Mouse (Mus musculus) lung, postnatal 4 days (tissue): ENCODE results near the gene Gm17190.
A peak's percentile ranks its signal among the peaks of the same experiment; 100 is the strongest.
"Not testable (repeated sequence)": the region's sequence is repeated elsewhere in the genome, so short reads cannot be mapped to it uniquely, and the experiment has no call there.

ENCODE experiments used
- DNase-seq, 2 experiments: peaks; one replicate each; pipeline ENCODE4 v3.0.0; 2021

The Gm17190 gene

GRCm38 (mm10) chr13:96081754-96082153 is at the start of gene Gm17190:
Gene Gm17190, plus strand, starts transcription at chr13:96082054.
- DNase-seq: not testable (repeated sequence)

GRCm38 (mm10) chr13:96039536-96039935 is 42.3 kb upstream of the Gm17190 start:
- no peak for DNase-seq

GRCm38 (mm10) chr13:96040275-96041042 is 41.4 kb upstream of the Gm17190 start:
- DNase-seq: peak; percentile 22 to 55

- DNase-seq: no peak
These were observed 36.5 kb upstream of the Gm17190 start for GRCm38 (mm10) chr13:96045396-96045795.

GRCm38 (mm10) chr13:96052755-96053154 is 29.1 kb upstream of the Gm17190 start:
- no peak for DNase-seq

- peak in 1 of 2 experiments; percentile 25 for DNase-seq
These were observed 8.3 kb upstream of the Gm17190 start for GRCm38 (mm10) chr13:96073555-96073954.

GRCm38 (mm10) chr13:96081276-96081675 is 578 bp upstream of the Gm17190 start, which contains the start of gene Gm20075:
Gene Gm20075, minus strand, starts transcription at chr13:96081376.
- DNase-seq: not testable (repeated sequence)

GRCm38 (mm10) chr13:96085581-96086302 is 3.9 kb downstream of the Gm17190 start:
- DNase-seq: no peak

GRCm38 (mm10) chr13:96090929-96091328 is 9.1 kb downstream of the Gm17190 start:
- DNase-seq: no peak

GRCm38 (mm10) chr13:96106367-96106766 is 24.5 kb downstream of the Gm17190 start:
- DNase-seq: no peak

- DNase-seq: no peak
These were observed 28.9 kb downstream of the Gm17190 start for GRCm38 (mm10) chr13:96110767-96111166.

GRCm38 (mm10) chr13:96112711-96113110 is 30.9 kb downstream of the Gm17190 start:
- DNase-seq: no peak

- DNase-seq: no peak
These were observed 43.2 kb downstream of the Gm17190 start for GRCm38 (mm10) chr13:96125011-96125410.

- DNase-seq: no peak
These were observed 44.8 kb downstream of the Gm17190 start for GRCm38 (mm10) chr13:96126669-96127068.

- no peak for DNase-seq
These were observed 47.2 kb downstream of the Gm17190 start for GRCm38 (mm10) chr13:96129081-96129480.

GRCm38 (mm10) chr13:96131050-96131449 is 49.2 kb downstream of the Gm17190 start:
- peak; percentile 6 to 46 for DNase-seq

- DNase-seq: no peak
These were observed 50.1 kb downstream of the Gm17190 start for GRCm38 (mm10) chr13:96131911-96132310.

GRCm38 (mm10) chr13:96132401-96132816 is 50.6 kb downstream of the Gm17190 start, which contains the start of gene Sv2c:
Gene Sv2c, minus strand, starts transcription at chr13:96132577.
- peak; percentile 38 to 65 for DNase-seq
